Mouse (Mus musculus): ENCODE measurements around the gene Zfp541. TPM values are rescaled to one million over a fixed set of nuclear protein-coding genes. Genes with fewer than 3 reads are reported as not detected.
A peak's percentile ranks its signal among the peaks of the same experiment; 100 is the strongest.

Gene Zfp541
- total RNA-seq, 2 experiments from 2014 or later = 0.31 TPM; not detected in 1

DNA sequence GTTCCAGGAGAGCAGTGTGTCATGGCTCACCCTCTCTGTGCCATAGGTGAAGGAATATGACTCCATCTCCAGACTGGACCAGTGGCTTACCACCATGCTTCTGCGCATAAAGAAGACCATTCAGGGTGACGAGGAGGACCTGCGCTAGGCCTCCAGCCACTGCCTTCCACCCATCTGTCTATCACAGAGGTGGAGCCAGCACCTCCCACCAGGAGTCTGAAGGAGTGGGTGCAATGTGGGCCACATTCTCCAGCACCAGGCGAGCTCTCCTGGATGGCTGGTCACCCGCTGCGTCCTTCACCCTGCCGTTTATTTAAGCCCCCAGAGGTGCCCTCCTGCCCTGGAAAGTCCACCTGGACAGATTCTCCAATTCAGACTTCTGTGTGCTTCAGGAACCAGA, 54.8 kb downstream of the Zfp541 start:
- ATAC-seq (replicated peaks; ENCODE audit: poor library complexity, severe bottlenecking) = no peak

DNA sequence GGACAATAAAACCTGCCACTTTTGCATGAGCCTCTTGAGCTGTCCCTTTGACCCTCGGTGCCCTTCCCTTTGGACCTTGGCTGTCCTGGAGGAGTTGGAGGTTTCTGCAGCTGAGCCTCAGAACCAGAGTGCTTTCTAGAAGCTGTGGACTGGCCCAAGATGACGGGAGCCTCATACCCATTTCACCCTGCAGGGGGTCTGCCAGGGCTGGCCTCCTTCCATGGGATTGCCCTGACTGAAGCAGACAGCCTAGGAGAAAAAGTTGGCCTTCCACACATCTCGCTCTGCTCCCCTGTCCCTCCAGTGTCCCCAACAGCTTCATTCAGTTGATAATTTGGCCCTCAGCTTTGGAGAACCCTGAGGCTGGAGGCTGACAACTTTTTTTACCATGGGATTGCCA, 55.5 kb downstream of the Zfp541 start:
- ATAC-seq (replicated peaks; ENCODE audit: poor library complexity, severe bottlenecking) = no peak

DNA sequence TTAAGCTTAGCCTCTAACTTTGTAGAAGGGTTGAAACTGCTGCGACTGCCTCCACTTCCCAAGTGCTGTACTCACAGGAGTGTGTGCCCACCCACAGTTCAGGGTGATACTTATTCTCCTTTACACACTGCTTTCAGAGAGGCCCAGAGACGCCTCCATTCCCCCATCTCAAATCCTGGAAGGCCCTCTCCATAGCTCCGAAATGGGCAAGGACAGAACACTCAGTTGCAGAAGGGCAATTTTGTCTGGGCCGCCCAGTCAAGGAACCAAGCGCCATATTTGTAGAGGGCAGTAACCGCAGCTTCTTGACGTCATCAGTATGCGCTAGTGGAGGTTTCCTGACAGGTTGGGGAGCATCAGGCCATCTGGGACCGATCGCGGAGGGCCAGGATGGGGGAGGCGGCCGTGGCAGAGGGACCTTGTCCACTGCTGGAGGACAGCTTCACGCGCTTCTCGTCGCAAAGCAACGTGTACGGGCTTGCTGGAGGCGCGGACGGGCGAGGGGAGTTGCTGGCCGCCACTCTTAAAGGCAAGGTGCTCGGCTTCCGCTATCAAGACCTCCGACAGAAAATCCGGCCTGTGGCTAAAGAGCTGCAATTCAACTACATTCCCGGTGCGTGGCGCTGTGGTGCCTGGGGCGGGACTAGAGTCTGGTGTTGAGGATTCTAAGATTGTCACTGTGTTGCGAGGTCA, 58.1 kb downstream of the Zfp541 start, which contains the start of gene Kptn:
Kptn (plus strand) TSS at position 327 of the 693 bp plus-strand sequence.
- peak; percentile 92 for ATAC-seq (replicated peaks; ENCODE audit: poor library complexity, severe bottlenecking)

DNA sequence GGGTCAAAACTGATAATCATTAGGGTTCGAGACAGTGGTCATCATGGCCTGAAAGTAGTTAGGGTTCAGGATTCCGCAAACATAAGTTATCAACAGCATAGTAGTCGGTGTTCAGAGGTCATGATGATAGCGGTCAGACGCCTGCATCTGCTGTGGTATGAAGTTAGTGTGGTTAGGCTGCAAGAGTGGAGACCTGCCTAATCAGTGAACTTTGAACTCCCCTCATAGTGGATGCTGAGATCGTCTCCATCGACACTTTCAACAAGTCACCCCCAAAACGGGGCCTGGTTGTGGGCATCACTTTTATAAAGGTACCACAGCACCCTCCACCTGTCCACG, 58.6 kb downstream of the Zfp541 start:
- ATAC-seq (replicated peaks; ENCODE audit: poor library complexity, severe bottlenecking) = no peak

DNA sequence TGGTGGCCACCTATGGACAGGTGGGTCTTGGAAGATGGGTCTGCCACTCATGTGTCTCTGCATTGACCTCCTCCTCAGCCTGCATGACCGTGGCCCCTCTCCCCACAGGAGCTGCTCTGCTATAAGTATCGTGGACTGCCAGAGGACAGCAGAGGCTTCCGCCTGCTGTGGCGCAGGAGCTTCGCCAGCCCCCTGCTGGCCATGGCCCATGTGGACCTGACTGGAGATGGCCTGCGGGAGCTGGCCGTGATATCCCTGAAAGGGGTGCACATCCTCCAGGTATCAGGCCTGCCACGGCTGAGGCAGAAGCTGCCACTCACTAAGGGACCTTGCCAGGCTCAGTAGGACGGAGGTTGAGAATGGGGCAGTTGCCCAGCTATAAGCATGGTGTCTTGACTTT, 64.2 kb downstream of the Zfp541 start:
- ATAC-seq (replicated peaks; ENCODE audit: poor library complexity, severe bottlenecking) = no peak

DNA sequence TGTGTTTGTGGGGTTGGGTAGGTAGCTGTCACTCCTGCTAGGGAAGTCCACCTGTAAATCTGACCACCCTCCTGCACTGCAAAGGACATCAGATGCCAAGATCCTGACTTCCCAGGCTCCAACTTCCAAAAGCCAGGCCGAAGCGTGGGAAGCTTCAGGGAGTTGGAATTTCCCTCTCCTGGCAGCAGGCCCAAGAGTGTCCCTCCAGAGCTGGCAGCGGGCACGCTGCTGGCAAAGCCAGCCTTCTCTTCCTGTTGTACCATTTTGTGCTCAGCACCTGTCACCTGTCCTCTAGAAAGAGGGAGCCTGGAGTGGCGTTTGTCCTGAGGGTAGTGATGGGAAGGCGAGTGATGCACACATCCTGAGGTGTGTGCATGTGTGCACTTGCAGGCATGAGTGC, 66.7 kb downstream of the Zfp541 start:
- ATAC-seq (replicated peaks; ENCODE audit: poor library complexity, severe bottlenecking) = no peak

DNA sequence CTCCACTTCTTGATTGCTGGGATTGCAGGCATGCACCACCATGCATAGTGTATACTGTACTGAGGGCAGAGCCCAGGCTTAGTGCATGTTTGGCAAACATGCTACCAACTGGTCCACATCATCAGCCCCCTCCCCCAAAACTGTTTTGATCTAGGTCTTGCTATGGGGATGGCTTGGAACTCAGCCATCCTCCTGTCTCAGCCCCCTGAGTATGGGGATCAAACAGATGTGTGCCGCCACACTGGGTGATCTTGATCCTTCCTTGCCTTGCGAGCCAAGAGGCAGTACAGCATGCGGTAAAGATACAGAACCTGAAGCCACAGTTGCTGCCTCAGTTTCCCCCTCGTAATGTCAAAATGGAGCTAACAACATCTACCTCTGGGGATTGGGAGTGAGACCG, 67.3 kb downstream of the Zfp541 start:
- no peak for ATAC-seq (replicated peaks; ENCODE audit: poor library complexity, severe bottlenecking)

DNA sequence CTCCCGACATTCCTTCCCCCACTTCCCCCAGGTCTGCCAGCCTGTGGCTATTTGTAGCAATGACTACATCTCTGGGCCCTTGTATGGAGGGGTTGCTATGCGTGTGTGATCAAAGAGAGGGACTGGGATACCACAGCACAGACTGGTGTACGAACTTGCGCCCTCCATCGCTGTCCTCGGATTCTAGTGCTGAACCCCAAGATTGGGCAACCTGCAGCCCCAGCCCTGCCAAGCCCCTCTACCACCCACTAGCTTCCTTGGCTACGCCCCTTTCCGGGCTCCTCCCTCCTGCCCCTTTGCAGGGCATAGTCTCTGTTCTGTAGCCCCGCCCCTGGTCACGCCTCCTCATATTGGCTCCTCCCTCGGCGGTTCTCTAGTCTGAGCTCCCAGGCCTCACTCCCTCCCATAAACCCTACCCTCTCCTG, 67.8 kb downstream of the Zfp541 start, which contains the start of gene Slc8a2:
Slc8a2 (plus strand) TSS at position 406 of the 425 bp plus-strand sequence.
- ATAC-seq (replicated peaks; ENCODE audit: poor library complexity, severe bottlenecking) = peak; percentile 90

DNA sequence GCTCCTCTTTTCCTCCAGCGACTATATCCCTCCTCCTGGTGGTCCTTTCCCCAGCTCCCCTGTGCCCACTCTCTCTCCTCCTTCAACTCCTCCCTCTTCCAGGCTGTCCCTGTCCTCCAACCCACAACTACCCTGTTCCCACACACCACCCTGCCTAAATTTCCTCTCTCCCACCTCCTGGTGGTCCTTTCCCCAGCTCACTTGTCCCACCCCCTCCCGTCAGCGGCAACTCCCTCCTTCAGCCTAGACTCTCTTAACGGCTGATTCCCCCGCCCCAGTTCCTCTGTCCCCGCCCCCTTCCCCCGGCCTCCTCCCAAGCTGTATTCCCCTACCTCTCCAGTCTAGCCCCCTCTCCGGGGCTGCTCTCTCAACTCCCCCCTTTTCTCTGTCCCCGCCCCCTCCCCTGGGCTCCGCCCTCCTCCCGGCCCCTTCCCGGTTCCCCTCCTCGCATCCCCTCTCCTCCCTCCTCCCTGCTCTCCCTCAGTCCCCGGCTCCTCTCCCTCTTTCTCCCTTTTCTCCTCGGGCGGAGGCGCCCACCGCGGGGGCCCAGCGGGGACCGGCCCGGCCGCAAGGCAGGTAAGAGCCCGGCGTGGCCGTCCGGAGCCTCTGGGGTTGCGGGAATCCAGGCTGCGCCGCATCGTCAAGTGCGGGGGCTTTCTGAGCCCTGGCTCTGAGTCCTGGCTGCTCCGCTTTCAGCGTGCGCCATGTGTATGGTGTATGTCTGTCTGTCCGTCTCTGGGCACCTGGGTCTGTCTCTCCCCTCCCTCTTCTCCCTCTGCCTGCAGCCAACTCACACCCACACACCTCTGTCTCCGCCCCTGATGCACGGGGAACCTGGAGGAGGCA, 68.5 kb downstream of the Zfp541 start:
- peak; percentile 15; the same call in 1 of the 2 replicates for ATAC-seq (replicated peaks; ENCODE audit: poor library complexity, severe bottlenecking)

DNA sequence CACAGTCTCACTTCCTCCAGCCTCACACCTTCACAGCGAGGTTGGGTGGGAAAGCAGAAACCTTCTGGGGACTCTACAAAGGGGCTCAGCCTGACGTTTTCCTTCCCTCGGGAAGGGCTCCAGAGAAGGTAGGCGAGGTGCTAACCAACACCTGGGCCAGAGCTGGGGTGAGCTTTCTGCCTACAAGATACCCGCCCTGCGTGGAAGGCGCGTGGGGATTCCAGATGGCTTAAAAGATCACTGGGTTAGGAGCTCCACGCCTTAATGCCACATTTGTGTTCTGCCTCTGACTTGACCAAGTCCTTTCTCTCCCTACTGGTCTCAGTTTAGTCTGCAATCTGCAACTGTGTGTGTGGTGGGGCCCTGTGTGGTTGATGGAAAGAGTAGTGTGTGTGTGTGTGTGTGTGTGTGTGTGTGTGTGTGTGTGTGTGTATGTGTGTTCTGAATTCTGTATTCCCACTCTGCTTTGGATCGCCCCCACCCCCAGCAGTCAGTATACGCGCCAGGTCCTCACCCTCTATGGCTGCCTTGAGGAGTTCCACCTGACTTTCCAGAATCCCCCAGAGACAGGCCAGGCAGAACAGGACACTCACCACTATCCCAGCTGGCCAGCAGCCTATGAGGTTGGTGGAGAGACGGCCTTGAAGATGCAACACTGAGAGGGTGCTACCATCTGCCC, 69.5 kb downstream of the Zfp541 start:
- ATAC-seq (replicated peaks; ENCODE audit: poor library complexity, severe bottlenecking) = no peak

DNA sequence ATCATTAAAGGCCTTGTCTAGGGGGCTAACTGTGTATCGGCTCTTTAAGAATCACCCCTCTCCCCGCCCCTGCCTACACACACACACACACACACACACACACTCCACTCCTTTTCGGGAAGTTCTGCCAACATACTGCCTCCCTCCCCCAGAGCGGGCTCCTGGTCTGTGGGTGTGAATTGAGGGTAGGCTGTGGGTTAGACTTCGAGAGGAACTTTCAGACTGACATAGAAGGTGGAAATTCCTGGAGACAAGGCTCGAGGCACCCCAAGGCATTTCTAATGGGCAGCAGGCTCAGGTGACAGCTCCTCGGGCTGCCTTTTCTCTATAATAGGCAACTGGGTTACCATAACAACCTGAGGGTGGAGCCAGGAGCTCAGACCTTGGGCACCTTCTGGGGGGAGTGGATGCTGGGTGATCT, 70.6 kb downstream of the Zfp541 start:
- ATAC-seq (replicated peaks; ENCODE audit: poor library complexity, severe bottlenecking) = no peak

DNA sequence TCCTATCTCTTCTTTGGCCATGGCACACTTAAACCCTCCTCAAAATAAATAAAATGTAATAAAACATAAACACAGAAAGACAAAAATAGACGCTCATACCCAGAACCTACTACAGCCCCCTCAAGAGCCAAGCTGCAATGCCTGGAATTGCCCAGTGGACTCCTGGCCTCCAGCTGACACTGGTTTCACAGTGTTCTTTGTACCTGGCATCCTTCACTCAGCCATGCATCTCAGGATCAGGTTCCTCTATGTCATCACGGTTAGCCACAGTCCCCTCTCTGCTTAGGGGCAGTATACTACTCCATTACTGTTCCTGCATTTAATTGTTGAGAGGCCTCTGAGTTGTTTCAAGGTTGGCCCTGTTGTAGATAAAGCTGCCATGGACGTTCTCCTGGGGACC, 71.3 kb downstream of the Zfp541 start:
- ATAC-seq (replicated peaks; ENCODE audit: poor library complexity, severe bottlenecking) = no peak

DNA sequence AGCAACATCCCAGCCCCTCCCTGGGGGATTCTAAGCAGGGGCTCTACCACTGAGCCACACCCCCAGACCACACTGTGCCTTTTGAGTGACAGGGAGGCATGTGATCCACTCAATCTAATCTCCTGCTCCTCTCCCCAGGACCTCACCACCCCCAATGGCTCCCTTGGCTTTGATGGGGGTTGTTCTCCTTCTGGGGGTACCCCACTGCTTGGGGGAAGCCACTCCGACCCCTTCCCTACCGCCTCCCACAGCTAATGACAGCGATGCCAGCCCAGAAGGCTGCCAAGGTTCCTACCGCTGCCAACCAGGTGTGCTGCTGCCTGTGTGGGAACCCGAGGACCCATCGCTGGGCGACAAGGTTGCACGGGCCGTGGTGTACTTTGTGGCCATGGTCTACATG, 72.1 kb downstream of the Zfp541 start:
- ATAC-seq (replicated peaks; ENCODE audit: poor library complexity, severe bottlenecking) = no peak

DNA sequence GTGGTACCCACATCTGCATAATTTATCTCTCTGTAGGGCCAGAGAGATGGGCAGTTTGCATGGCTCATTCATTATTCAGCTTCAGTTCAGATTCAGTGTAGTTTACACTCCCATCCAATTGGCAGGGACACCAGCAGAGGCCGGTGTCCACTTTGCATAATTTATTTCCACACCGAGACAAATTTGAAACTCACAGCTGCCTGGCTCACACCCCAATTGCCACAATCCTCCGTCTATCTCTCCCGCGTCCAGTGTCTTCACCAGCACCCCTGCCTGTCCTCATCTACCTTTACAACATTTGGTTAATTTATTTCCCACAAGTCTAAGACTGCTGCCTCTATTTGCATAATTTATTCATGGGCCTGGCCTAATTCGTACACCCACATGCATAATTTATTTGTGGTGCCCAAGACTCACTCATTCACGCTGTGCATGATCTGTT, 73.4 kb downstream of the Zfp541 start:
- ATAC-seq (replicated peaks; ENCODE audit: poor library complexity, severe bottlenecking) = no peak

Other genes with a start within 250 kb of the Zfp541 start
- gene Obox6, start 222.1 kb upstream of the Zfp541 start, total RNA-seq (2014; fragmentation: Nextera tagmentation) = not detected in 2 replicates
- not detected in 2 replicates for gene Obox6, start 222.1 kb upstream of the Zfp541 start, total RNA-seq (2017)
- not detected in 2 replicates for gene Crx, start 181.8 kb upstream of the Zfp541 start, total RNA-seq (2014; fragmentation: Nextera tagmentation)
- gene Crx, start 181.8 kb upstream of the Zfp541 start, total RNA-seq (2017) = not detected in 2 replicates
- gene Crxos, start 179.2 kb upstream of the Zfp541 start, total RNA-seq (2014; fragmentation: Nextera tagmentation) = not detected in 2 replicates
- not detected in 2 replicates for gene Crxos, start 179.2 kb upstream of the Zfp541 start, total RNA-seq (2017)
- gene Selenow, start 139.4 kb upstream of the Zfp541 start, total RNA-seq (2014; fragmentation: Nextera tagmentation) = 96.6 and 124 TPM in 2 replicates
- gene Selenow, start 139.4 kb upstream of the Zfp541 start, total RNA-seq (2017) = 28.8 and 30.2 TPM in 2 replicates
- gene Nop53, start 115.7 kb upstream of the Zfp541 start, total RNA-seq (2014; fragmentation: Nextera tagmentation) = 70.6 and 105 TPM in 2 replicates
- 186 and 221 TPM in 2 replicates for gene Nop53, start 115.7 kb upstream of the Zfp541 start, total RNA-seq (2017)
- gene Ehd2, start 94.2 kb upstream of the Zfp541 start, total RNA-seq (2014; fragmentation: Nextera tagmentation) = not detected in 2 replicates
- gene Ehd2, start 94.2 kb upstream of the Zfp541 start, total RNA-seq (2017) = 0.13 TPM in 1 of 2 replicates, not detected in the other
- 12.2 and 21.8 TPM in 2 replicates for gene Bicra, start 13.9 kb upstream of the Zfp541 start, total RNA-seq (2014; fragmentation: Nextera tagmentation)
- 0.34 and 0.93 TPM in 2 replicates for gene Bicra, start 13.9 kb upstream of the Zfp541 start, total RNA-seq (2017)
- 81.0 and 105 TPM in 2 replicates for gene Napa, start 36.6 kb downstream of the Zfp541 start, total RNA-seq (2014; fragmentation: Nextera tagmentation)
- gene Napa, start 36.6 kb downstream of the Zfp541 start, total RNA-seq (2017) = 38.5 and 39.5 TPM in 2 replicates
- gene Kptn, start 58.1 kb downstream of the Zfp541 start, total RNA-seq (2014; fragmentation: Nextera tagmentation) = 19.2 and 20.9 TPM in 2 replicates
- 9.7 and 11.2 TPM in 2 replicates for gene Kptn, start 58.1 kb downstream of the Zfp541 start, total RNA-seq (2017)
- gene Slc8a2, start 68.0 kb downstream of the Zfp541 start, total RNA-seq (2014; fragmentation: Nextera tagmentation) = not detected in 2 replicates
- not detected in 2 replicates for gene Slc8a2, start 68.0 kb downstream of the Zfp541 start, total RNA-seq (2017)
- not detected in 2 replicates for gene Meis3, start 113.3 kb downstream of the Zfp541 start, total RNA-seq (2014; fragmentation: Nextera tagmentation)
- gene Meis3, start 113.3 kb downstream of the Zfp541 start, total RNA-seq (2017) = not detected in 2 replicates
- 5.5 and 8.7 TPM in 2 replicates for gene Dhx34, start 160.2 kb downstream of the Zfp541 start, total RNA-seq (2014; fragmentation: Nextera tagmentation)
- 4.4 and 9.4 TPM in 2 replicates for gene Dhx34, start 160.2 kb downstream of the Zfp541 start, total RNA-seq (2017)
- gene C5ar2, start 182.3 kb downstream of the Zfp541 start, total RNA-seq (2014; fragmentation: Nextera tagmentation) = 0.15 TPM in 1 of 2 replicates, not detected in the other
- 0.13 and 0.93 TPM in 2 replicates for gene C5ar2, start 182.3 kb downstream of the Zfp541 start, total RNA-seq (2017)
- 0.21 TPM in 1 of 2 replicates, not detected in the other for gene C5ar1, start 197.7 kb downstream of the Zfp541 start, total RNA-seq (2014; fragmentation: Nextera tagmentation)
- 0.67 and 1.1 TPM in 2 replicates for gene C5ar1, start 197.7 kb downstream of the Zfp541 start, total RNA-seq (2017)
- gene Inafm1, start 211.8 kb downstream of the Zfp541 start, total RNA-seq (2014; fragmentation: Nextera tagmentation) = 13.6 and 14.6 TPM in 2 replicates
- gene Inafm1, start 211.8 kb downstream of the Zfp541 start, total RNA-seq (2017) = 3.2 and 3.3 TPM in 2 replicates
- gene Ccdc9, start 225.0 kb downstream of the Zfp541 start, total RNA-seq (2014; fragmentation: Nextera tagmentation) = 31.7 and 50.9 TPM in 2 replicates
- gene Ccdc9, start 225.0 kb downstream of the Zfp541 start, total RNA-seq (2017) = 54.0 and 62.0 TPM in 2 replicates
- 0.53 and 1.1 TPM in 2 replicates for gene Bbc3, start 246.6 kb downstream of the Zfp541 start, total RNA-seq (2014; fragmentation: Nextera tagmentation)
- 1.3 and 2.2 TPM in 2 replicates for gene Bbc3, start 246.6 kb downstream of the Zfp541 start, total RNA-seq (2017)